Mouse (Mus musculus): ENCODE measurements at regions not wholly inside any gene's neighbourhood (a gene's known extent, or its start where the extent isn't known, plus 50 kb on each side); places are given as distances from the start of the nearest gene placed in this dataset.

- Histone ChIP-seq H3K27ac (ENCODE audit: low read depth) (no peak overlapping the region), H3K9ac (replicated peaks; ENCODE audit: low read depth, low read length) (no peak overlapping the region)
Measured at GRCm38 (mm10) chr15:61116912-61117311, 194.1 kb upstream of the A1bg start.

GRCm38 (mm10) chr15:61109429-61110128, 186.8 kb upstream of the A1bg start:
- Histone ChIP-seq H3K4me2 (ENCODE audit: low read depth, low read length) (no peak overlapping the region), H3K4me3 (ENCODE audit: low read depth, low read length) (no peak overlapping the region), H3K27ac (ENCODE audit: low read depth) (peak overlapping the region; percentile 62), H3K27me3 (ENCODE audit: control insufficient read depth, insufficient read depth, low read length) (no peaks in the 10 kb centered on the region), H3K36me3 (replicated peaks; ENCODE audit: control insufficient read depth, insufficient read depth, low read length) (no peaks in the 10 kb centered on the region), H3K4me1 (ENCODE audit: control insufficient read depth, insufficient read depth) (no peaks in the 10 kb centered on the region), H3K9ac (replicated peaks; ENCODE audit: low read depth, low read length) (no peak overlapping the region), H3K9me3 (replicated peaks; ENCODE audit: control insufficient read depth, low read length) (no peaks in the 10 kb centered on the region)
- DNase-seq (ENCODE audit: low spot score) (peak; percentile 29), ATAC-seq (ENCODE audit: insufficient read depth, low read depth) (peak; percentile 57)
- TF ChIP-seq EP300 (IDR thresholded peaks at IDR 0.05; ENCODE audit: low read depth) (peak; percentile 58; the same call in 1 of the 2 replicates), CTCF (IDR thresholded peaks at IDR 0.05; ENCODE audit: low read depth) (no peak)
- 27% methylated on average over 4 of the region's 4 CpGs for WGBS

More at GRCm38 (mm10) chr15:61116912-61117311, 194.1 kb upstream of the A1bg start:
- H3K27me3 ChIP-seq (ENCODE audit: control insufficient read depth, insufficient read depth, low read length): no peaks in the 10 kb centered on the region
- ATAC-seq (ENCODE audit: insufficient read depth, low read depth): no peak
- H3K9me3 ChIP-seq (replicated peaks; ENCODE audit: control insufficient read depth, low read length): no peaks in the 10 kb centered on the region
- no peak for DNase-seq (ENCODE audit: low spot score)
- WGBS: 32% methylated on average over 1 of the region's 1 CpGs
- H3K4me3 ChIP-seq (ENCODE audit: low read depth, low read length): no peak overlapping the region
- H3K4me2 ChIP-seq (ENCODE audit: low read depth, low read length): no peak overlapping the region
- TF ChIP-seq EP300 (IDR thresholded peaks at IDR 0.05; ENCODE audit: low read depth) (no peak), CTCF (IDR thresholded peaks at IDR 0.05; ENCODE audit: low read depth) (no peak)
- H3K4me1 ChIP-seq (ENCODE audit: control insufficient read depth, insufficient read depth): no peaks in the 10 kb centered on the region
- no peaks in the 10 kb centered on the region for H3K36me3 ChIP-seq (replicated peaks; ENCODE audit: control insufficient read depth, insufficient read depth, low read length)

GRCm38 (mm10) chr15:61108957-61109356, 186.1 kb upstream of the A1bg start:
- 42% methylated on average over 2 of the region's 2 CpGs for WGBS
- Histone ChIP-seq H3K9me3 (replicated peaks; ENCODE audit: control insufficient read depth, low read length) (no peaks in the 10 kb centered on the region), H3K4me3 (ENCODE audit: low read depth, low read length) (no peak overlapping the region), H3K4me2 (ENCODE audit: low read depth, low read length) (no peak overlapping the region), H3K27me3 (ENCODE audit: control insufficient read depth, insufficient read depth, low read length) (no peaks in the 10 kb centered on the region), H3K4me1 (ENCODE audit: control insufficient read depth, insufficient read depth) (no peaks in the 10 kb centered on the region), H3K9ac (replicated peaks; ENCODE audit: low read depth, low read length) (no peak overlapping the region), H3K36me3 (replicated peaks; ENCODE audit: control insufficient read depth, insufficient read depth, low read length) (no peaks in the 10 kb centered on the region), H3K27ac (ENCODE audit: low read depth) (peak overlapping the region; percentile 62)
- TF ChIP-seq CTCF (IDR thresholded peaks at IDR 0.05; ENCODE audit: low read depth) (no peak), EP300 (IDR thresholded peaks at IDR 0.05; ENCODE audit: low read depth) (no peak)
- ATAC-seq (ENCODE audit: insufficient read depth, low read depth): peak; percentile 39; the same call in 1 of the 2 replicates
- DNase-seq (ENCODE audit: low spot score): no peak

GRCm38 (mm10) chr15:61102421-61103412, 179.9 kb upstream of the A1bg start:
- Histone ChIP-seq H3K27me3 (ENCODE audit: control insufficient read depth, insufficient read depth, low read length) (no peaks in the 10 kb centered on the region), H3K4me3 (ENCODE audit: low read depth, low read length) (no peak overlapping the region), H3K27ac (ENCODE audit: low read depth) (no peak overlapping the region), H3K9ac (replicated peaks; ENCODE audit: low read depth, low read length) (no peak overlapping the region), H3K9me3 (replicated peaks; ENCODE audit: control insufficient read depth, low read length) (no peaks in the 10 kb centered on the region), H3K4me2 (ENCODE audit: low read depth, low read length) (no peak overlapping the region), H3K4me1 (ENCODE audit: control insufficient read depth, insufficient read depth) (no peaks in the 10 kb centered on the region), H3K36me3 (replicated peaks; ENCODE audit: control insufficient read depth, insufficient read depth, low read length) (no peaks in the 10 kb centered on the region)
- ATAC-seq (ENCODE audit: insufficient read depth, low read depth) (no peak), DNase-seq (ENCODE audit: low spot score) (peak; percentile 46)
- WGBS: 37% methylated on average over 7 of the region's 7 CpGs
- peak; percentile 72 for TF ChIP-seq CTCF (IDR thresholded peaks at IDR 0.05; ENCODE audit: low read depth)
- TF ChIP-seq EP300 (IDR thresholded peaks at IDR 0.05; ENCODE audit: low read depth): no peak

GRCm38 (mm10) chr15:61100807-61101206, 178.0 kb upstream of the A1bg start:
- Histone ChIP-seq H3K36me3 (replicated peaks; ENCODE audit: control insufficient read depth, insufficient read depth, low read length) (no peaks in the 10 kb centered on the region), H3K9ac (replicated peaks; ENCODE audit: low read depth, low read length) (no peak overlapping the region), H3K4me1 (ENCODE audit: control insufficient read depth, insufficient read depth) (no peaks in the 10 kb centered on the region), H3K4me2 (ENCODE audit: low read depth, low read length) (no peak overlapping the region), H3K9me3 (replicated peaks; ENCODE audit: control insufficient read depth, low read length) (no peaks in the 10 kb centered on the region), H3K4me3 (ENCODE audit: low read depth, low read length) (no peak overlapping the region), H3K27me3 (ENCODE audit: control insufficient read depth, insufficient read depth, low read length) (no peaks in the 10 kb centered on the region), H3K27ac (ENCODE audit: low read depth) (no peak overlapping the region)
- 65% methylated on average over 4 of the region's 4 CpGs for WGBS
- TF ChIP-seq EP300 (IDR thresholded peaks at IDR 0.05; ENCODE audit: low read depth) (no peak), CTCF (IDR thresholded peaks at IDR 0.05; ENCODE audit: low read depth) (no peak)
- ATAC-seq (ENCODE audit: insufficient read depth, low read depth) (no peak), DNase-seq (ENCODE audit: low spot score) (no peak)

Data from heart, postnatal 0 days (tissue).